Mouse (Mus musculus) gastrocnemius, adult 8-10 months (tissue): ENCODE results near the gene Hhat. TPM values are rescaled to one million over a fixed set of nuclear protein-coding genes. Genes with fewer than 3 reads are reported as not detected.

Source experiments
- DNase-seq, 2 experiments: peaks; one replicate each; pipeline ENCODE4 v3.0.0; 2022; ENCODE audit warnings: low spot score in 2 of 2
- total RNA-seq, 4 experiments: library from RNA; stranded (reverse); gene quantifications; 2 replicates each; pipeline ENCODE4 v1.2.4; 2022

Hhat gene
- total RNA-seq, 4 experiments from 2014 or later = 0.80 to 1.9 (median 1.2) TPM

DNA sequence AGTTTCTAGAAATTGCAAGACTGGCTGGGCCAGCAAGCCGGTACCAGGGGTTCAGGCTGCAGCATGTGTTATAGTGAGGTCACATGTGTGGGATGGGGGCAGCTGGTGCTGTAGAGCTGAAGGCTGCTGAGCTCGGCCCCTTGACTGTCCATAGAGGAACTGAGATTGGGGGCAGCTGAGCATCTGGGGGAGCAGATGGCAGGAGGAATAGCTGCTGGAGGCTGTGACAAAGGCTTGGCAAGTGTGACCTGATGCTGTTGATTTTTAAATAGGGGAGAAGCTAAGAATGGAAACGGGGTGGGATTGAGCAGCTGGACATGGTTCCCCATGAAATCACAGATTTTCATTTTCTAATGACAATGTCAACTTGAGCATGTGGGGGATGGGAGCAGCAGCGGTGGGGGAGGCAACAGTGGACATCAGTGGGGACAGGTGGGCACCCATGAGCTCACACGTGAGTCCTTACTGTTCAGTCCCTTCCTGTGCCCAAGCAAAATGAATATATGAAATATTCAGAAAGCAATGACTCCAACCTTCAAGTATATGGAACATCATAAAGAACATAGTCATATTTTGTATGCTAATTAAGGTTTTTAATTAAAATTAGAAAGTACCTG is 212.9 kb downstream of the Hhat start:
- no peak for DNase-seq

DNA sequence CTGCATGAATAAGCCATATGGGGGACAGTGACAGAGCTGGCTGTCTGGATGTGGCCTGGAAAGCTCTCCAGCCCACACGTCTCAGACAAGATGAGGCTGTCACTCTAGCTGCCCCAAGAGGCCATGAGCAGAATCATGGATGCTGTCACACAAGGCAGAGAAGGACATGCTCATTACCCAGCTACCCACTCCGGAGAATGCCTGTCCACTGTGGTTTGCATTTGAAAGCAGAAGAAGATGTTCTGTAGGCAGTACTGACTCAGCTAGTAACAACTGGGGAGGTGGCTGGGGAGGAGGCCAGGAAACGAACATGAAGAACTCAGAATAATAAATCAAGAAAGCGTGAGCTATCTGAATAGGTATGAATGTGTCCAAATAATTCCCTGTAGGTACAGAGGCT is 215.5 kb downstream of the Hhat start:
- DNase-seq = no peak

DNA sequence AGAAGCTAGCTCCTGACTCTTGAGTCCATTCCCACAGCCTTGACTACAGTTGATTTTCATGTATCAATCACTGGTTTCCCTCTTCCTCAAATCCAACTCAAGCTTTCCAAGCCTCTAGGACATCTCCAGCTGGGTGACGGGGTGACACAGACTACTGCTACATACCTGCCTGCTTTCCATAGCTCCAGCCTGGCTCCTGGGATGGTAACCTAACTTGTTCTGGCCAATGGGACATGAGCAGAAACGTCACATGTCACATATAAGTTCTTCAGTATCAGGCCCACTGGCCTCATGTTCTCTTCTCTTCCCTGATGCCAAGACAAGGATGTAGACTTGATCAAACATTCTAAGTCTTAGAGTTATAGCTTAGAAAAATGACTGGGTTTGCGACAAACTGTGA is 220.5 kb downstream of the Hhat start:
- no peak for DNase-seq

DNA sequence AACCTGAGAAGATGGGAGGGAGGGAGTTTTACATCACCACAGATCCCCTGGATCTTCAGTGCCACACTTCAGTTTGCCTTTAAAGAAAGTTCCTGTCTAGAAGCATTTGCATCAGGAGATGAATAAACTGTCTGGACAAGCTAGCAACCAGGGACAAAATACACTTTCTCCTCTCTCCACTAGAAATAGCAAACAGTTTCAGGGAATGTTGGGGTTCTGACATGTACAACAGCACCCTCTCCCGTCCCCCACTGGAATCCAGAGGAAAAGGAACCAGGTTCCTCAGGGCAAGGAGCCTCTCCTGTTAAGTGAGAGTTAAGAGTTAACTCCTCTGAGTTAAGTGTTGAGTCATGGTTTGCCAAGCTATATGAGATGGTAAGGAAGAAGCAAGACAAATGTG is 224.2 kb downstream of the Hhat start:
- no peak for DNase-seq

DNA sequence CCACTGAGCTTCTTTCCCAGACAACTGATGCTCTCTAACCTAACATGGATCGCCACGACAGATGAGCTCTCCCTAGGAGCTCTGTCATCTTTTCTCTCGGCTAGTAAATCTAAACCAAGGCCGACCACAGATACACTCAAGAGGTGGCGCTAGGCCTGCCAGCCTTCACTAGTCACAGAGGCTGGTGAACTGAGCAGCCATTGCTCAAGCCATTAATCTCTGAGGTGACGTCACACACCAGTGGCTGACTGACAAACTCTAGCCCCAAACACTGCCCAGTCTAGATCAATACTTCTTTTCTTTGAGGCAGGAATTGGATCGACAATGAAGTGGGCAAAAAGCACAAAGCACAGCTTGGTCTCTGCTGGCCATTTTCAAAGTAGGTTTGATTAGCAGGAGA is 226.1 kb downstream of the Hhat start:
- no peak for DNase-seq

DNA sequence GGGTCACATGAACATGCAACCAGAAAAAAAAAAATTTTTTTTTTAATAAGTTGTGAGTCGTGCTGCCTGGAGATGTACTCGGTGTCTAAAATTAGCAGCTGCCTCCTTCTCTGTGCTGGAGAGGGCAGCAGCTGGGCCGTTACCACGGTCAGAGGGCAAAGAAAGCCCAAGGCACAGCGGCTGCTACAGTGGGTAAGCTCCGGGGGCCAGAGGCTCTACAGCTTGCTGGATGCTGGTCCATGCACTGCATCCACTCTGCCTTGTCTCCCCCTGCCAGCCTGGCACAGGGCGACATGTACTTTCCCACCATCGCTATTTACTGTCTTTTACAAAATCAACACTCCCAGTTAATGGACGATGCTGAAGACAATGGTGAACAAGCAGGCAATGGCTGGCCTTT is 226.9 kb downstream of the Hhat start:
- no peak for DNase-seq

DNA sequence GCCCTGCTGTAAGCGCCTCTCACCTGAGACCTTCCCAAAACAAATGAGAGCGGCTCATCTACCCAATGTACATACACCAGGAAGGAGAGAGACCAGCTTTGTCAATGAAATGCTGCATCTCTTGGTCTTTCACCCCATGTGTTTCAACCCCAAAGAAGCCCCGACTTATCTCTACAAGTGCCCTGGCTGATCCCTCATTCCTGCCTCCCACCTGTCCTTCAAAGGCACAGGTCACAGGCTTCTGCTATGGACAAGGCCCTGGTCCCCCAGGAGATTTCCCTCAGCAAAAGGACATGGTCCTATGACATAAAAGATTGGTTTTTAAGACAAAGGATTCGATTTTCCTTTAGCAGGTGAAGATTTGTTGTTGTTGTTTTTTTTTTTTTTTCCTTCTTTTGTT is 227.3 kb downstream of the Hhat start:
- DNase-seq = no peak

DNA sequence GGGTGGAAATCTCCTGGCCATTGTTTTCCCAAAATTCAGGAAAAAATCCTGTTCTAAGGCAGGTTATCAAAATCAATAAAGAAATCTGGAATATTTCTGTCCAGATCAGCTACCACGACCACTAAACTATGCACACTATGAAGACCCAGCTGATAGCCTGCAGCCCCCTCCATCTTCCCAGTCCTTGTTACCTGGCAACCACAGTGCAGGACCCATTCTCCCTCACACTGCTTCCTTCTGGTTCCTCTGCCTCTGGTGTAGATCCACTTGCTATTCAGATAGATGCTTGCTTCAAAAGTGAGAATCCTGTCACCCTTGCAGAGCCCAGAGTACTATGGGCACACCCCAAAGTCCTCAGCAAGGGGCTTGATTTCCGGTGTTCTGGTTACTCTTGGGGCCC is 228.9 kb downstream of the Hhat start:
- DNase-seq = no peak

DNA sequence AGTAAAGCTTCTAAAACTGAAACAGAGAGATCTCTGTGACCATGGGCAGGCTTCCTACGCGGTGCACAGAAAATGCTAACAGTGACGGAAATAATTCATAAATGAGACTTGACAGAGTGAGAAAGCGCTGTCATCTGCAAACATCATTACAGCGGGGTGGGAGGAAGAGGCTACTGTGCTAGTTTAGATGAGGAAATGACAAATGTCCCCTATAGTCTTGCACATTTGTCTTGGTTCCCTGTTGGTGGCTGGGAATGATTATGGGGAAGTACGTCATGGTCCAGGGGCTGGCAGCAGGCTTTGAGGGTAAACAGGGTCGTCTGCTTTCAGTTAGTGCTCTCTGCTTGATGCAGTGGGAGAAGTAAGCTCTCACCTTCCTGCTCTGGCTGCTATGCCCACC is 233.9 kb downstream of the Hhat start:
- DNase-seq = no peak

DNA sequence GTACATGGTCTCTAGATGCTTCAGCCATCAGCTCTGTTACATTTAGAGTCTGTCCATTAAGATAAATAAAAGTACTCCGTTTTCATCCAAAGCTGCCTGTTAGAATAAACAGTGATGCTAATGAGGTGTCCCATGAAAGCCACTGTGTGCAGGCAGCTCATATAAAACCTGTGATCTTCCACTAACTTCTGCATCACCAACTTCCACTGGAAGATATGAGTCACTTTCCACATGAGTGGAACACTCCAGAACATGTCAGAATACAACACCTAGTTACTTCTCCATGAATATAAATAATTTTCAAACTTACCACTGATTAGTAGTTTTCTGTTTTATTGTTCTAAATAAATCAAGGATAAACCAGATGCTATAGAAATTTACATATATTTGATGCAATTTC is 234.6 kb downstream of the Hhat start:
- no peak for DNase-seq

DNA sequence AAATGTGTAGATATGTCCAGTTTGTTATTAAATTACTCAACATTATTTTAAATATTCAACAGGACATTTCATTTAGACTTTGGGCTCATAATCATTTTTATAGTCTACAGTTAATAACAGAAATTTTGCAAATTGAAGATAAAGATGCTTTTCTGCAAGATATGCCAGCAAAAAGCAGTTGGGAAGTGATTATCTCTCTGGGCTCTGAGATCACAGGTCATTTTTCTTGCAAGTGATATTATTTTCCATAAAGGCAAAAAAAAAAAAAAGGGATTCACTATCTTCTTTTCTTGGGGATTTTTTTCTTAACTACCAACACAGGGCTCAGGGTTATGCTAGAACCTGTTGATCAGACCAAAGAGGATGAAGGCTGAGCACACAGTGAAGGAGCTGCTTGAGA is 238.0 kb downstream of the Hhat start:
- DNase-seq = no peak

DNA sequence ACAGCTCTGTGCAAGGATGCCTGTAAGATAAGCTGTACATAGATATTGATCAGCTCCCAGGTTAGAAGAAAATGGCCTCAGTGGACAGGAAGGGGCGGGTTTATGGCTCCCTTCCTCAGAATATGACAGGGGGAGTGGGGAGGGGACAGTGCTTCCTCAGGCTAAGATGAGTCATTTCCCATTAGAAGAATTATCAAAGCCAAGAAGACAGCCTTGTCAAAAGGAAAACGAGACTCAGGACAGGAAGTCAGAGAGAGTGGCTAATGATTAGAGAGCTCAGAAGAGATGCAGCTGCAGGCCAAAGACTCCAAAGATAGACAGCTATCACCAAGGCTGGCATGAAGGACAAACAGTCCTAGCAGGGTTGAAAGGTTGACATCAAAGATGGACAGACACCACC is 238.8 kb downstream of the Hhat start:
- DNase-seq = no peak

DNA sequence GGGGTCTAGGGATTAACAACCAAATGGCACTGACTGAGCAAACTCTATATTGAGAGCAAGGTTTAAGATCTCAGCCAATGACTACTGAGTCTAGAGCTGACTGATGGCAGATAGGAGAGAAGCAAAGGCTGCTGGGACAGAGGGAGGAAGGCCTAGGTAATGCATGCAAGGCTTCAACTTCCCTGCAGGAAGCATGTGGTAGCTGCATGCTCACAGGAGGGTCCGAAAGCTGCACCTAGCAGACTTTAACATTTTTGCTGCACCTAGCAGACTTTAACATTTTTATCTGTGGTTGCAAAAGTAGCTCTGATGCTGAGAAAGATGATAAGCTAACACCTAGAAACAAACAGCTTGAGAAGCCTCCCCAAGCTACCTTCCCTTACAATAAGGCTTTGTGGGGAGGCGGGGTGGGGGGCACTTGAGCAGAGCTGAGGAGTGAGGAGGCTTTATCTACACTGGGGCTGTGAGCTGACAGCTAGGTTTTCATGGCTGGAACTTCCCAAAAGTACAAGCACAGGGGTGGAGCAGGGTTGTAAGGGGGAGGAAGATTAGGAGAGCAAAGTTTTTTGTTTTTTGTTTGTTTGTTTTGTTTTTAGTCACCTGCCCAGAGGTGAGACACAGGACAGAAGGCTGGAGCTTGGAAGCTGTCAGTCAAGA is 239.4 kb downstream of the Hhat start:
- no peak for DNase-seq

DNA sequence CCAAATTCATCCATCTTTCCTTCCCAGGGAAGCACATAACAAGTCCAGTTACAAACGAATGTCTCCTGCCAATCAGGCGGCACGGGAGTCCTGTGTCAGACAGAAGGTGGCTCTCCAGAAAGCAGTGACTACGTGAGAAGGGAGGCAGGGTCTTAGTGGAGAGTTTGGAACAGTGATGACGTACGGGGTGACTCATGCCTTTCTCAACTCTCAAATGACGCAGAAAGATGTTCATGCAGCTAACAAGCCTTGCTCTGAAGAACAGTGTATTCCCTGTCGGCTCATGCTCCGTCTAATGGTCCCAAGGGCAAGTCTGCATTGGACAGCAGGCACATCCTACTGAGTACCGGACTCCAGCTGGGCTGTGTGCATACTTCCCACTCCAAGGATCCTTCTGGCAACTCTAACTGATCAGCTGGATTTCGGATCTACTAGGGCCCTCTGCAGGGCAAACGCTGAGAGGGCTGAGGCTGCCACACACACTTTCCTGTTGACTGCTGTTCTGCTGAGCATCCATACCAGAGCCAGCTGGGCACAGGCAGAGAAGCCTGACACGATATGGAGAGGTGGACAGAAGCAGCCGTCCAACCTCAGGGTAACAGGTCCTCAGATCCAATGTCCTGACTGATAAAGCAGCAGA is 245.2 kb downstream of the Hhat start:
- no peak for DNase-seq

DNA sequence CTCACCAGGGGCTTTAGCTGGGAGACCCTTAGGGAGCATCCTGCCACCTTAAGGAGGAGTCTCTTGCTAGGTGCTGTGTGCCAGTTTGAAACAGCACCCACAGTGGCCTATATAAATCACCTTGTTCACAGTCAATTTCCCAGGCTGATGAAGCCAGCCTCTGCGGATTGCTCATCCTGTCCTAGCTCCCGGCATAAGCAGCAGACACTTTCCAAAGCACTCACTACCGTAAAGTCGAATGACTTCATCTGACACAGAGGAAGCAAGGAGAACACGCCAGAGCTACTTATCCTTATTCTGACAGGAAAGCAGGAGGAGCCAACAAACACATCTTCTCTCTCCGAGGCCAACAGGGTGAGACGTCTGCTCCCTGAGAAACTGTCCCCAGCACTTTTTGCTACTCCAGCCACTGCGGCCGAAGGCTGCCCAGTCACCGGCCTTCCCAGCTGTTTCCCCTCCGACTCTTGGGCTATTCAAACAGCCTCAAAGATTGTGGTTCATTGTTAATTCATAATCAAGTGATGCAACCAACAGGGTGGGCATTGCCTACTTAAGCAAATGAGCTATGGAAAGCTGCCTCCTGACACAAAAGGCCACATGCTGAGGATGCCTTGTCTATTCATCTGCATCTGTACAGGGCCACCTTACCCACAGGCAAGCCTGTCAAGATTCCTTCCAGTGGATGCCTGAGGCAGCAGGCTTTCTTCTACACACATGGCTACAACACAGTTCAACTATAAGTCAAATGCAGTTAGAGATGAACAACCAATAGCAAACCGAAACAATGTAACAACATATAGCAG is 248.4 kb downstream of the Hhat start:
- no peak for DNase-seq

DNA sequence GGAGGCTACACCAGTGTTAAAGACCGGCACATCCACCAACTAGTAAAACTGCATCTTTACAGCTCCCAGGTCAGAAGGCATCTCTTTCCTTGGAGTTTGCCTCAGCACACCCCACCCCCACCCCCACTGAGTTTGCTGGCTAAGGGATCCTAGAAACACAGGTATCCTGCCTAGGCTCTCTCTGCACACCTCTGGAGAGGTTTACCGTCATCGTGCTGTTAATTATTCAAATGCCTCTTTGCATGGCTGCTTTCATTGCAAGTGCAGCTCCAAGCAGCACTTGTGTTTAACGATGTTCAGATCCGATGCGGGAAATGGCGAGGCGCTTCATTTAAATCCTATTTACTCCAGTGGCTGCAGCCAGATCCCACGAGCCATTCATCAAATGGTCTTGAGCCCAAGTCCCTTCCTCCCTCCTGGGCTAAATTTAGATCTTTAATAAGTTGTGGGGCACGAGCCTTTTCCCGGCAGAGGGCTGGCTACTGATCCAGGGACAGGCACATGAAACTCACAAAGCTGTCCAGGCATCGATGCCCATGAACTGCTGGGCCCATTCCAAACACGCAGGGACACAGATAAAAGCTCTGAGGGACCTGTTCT is 250.1 kb downstream of the Hhat start:
- peak; percentile 3 to 12 for DNase-seq

DNA sequence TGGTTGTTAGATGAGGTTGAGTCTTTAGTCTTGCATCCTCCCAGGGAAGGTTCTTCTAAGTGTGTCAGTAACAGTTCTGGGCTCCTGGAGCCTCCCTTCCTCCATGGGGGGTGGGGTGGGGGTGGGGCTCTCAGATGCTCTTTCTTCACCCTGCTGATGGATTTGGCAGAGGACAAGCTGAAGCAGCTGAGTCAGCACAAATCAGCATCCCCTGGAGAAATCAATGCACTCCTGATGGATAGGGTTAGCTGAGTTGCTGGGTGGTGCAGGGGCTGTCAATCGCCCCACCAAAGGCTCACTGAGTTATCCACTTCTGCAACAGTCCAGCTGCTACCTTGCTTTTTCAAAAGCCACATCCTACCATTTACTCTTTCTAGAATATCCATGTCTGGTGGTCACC is 251.3 kb downstream of the Hhat start:
- DNase-seq = no peak

DNA sequence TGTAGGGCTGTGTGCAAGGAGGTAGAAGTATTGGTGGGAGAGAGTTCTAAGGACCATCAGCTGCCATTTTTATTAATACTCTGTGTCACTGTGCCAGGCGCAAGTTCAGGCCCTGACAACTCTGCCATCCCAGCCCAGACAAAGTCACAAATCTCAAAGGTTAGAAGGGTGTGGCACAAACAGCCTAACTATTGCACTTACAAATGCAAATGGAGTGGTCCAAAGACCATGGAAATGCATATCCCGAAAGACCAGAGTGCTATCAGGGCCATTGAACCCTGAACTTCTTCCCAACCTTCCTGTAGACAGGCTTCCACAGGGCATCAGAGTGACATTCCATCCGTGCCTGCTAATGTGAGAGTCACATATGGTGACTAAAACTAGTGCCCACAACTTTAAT is 255.7 kb downstream of the Hhat start:
- no peak for DNase-seq

DNA sequence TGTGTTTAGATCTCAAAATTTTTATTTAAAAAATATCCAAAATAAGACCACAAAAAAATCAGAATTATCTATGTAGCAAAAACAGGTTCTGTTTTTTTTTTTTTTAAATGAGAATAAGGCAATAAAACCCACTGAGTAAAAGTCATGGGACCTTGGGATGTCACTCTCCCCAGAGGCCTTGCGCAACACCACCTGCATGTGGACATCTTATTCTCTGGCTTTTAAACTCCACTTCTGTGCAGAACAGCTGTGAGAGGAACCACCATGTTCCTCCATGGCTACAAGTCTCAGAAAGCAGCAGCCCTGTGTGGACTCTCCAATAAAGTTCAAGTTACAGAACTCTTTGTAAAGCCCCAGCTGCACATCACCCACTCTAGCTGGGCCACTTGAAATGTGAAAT is 258.2 kb downstream of the Hhat start:
- DNase-seq = no peak

DNA sequence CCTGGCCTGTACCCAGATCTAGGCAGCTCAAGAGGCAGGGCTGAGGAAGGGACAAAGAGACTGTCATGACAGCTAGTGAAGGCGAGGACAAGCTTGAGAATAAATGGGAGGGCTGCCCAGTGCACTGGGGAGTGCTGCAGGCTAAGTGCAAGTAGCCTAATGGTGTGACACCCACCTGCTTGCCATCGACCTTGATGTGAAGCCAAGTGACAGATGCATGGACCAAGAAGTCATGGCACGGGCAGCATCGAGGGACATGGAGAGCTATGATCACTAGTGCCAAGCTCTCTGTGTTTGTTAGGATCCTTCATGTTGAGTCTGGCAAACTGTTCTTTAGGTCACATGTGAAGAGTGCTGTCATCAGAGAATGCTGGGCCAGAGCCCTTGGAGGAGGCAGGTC is 267.4 kb downstream of the Hhat start:
- DNase-seq = no peak

DNA sequence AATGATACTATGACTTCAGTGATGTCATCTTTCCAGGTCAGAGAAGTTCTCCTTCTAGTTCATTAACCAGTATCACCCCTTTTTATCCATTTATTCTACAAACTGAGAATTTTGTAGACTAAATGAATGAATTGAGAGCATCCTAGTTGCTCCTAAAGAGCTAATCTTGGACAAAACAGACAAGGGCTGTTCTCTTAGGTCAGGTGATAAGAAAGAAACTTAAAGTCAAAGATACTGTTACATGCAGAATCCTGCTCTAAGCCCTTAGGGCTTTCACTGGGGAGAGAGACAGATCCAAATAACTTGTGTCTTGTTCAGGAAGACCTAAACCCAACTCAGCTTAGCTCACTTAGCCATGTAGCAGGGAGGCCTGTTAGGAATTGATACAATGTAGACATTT is 268.2 kb downstream of the Hhat start:
- DNase-seq = no peak

DNA sequence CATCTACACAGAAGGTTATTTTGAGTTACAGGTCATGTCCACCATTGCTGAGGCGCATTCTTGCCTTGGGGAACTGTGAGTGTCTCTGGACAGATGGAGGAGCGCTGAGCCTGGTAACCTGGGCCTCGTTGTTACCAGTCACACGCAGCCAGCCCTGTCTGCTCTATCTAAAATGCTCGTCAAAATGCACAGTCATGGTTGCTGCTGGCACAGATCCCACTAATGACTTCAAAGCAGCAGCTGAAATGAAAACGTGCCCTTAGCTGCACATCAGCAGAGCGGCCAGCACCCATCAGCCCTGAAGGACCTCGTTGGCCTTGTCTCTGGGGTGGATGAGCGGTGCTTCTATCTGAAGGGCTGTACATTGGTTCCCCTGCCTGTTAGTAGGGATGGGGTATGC is 269.0 kb downstream of the Hhat start:
- DNase-seq = no peak
